Mouse (Mus musculus): ENCODE results near the gene Afmid.

DNA sequence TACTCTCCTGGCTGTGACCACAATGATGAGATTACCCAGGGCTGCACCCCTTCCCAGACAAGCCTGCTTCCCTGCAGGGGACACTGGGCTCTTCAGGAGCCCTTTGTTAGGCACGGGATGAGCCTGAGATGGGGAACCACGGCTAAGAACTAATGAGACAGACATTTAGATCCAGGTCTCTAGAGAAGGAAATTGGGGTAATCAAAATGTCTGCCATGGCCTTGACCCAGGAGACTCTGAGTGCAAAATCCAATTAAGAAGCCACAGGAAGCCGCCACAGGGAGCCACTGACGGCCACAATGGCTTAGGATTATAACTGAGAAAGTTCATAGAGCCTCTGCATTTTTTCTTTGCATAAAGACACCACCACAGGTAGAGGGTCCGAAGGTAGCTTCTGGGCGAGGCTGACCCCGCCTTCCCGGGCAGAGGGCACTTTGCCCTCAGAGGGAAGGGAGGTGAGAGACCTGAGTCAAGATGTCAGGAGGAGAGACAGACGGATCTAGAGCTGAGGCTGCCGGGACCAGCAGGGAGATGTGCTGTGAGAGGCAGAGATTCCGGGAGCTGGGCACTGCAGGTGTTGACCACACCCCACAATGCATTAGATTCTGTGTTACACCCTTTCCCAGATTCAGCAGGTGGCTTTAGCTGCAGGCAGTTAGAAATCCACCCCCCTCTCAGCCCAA lies 37.6 kb downstream of the Afmid start:
- no peak for TF ChIP-seq CTCF (conservative IDR thresholded peaks at IDR 0.05 in 1 of 2, IDR thresholded peaks at IDR 0.05 in 1 of 2; ENCODE audit: low read depth in 2 of 2, low read length in 2 of 2)
- TF ChIP-seq MAFK (IDR thresholded peaks at IDR 0.05; ENCODE audit: insufficient replicate concordance, low read length): no peak
- TF ChIP-seq HCFC1 (IDR thresholded peaks at IDR 0.05; ENCODE audit: low read depth, low read length): no peak
- no peak for TF ChIP-seq POLR2A (IDR thresholded peaks at IDR 0.05; ENCODE audit: low read depth, low read length)
- TF ChIP-seq SMC3 (IDR thresholded peaks at IDR 0.05; ENCODE audit: low read depth, low read length): no peak
- TF ChIP-seq TCF12 (IDR thresholded peaks at IDR 0.05; ENCODE audit: low read depth, low read length): no peak
- no peak for TF ChIP-seq BHLHE40 (IDR thresholded peaks at IDR 0.05; ENCODE audit: low read depth, low read length)
- no peak for TF ChIP-seq POLR2AphosphoS2 (IDR thresholded peaks at IDR 0.05; ENCODE audit: low read depth, low read length)
- TF ChIP-seq RAD21 (IDR thresholded peaks at IDR 0.05; ENCODE audit: low read depth, low read length): no peak
